Mouse (Mus musculus) heart, adult 18-20 months (tissue): ENCODE data around the gene Pde2a. TPM values are rescaled to one million over a fixed set of nuclear protein-coding genes. Genes with fewer than 3 reads are reported as not detected.

Experiments
- DNase-seq, 2 experiments: peaks; one replicate each; pipeline ENCODE4 v3.0.0; 2021 to 2022; ENCODE audit warnings: mixed read lengths in 1 of 2
- long read RNA-seq, 2 experiments: library from polyadenylated mRNA; stranded (forward); transcript quantifications; one replicate each; pipeline ENCODE4 v2.0.0; 2021
- total RNA-seq, 2 experiments: library from RNA; stranded (reverse); gene quantifications; 2 replicates each; pipeline ENCODE4 v1.2.3; 2021

Pde2a gene
- 10 to 100 TPM; 43.4 to 49.6 TPM for total RNA-seq
- long read RNA-seq, experiment 1, partial matches to known transcripts: 46 of 58 reads
- long read RNA-seq, experiment 1, other reads (novel, unspliced or antisense): 12 of 58 reads
- long read RNA-seq, experiment 2, partial matches to known transcripts: 11 of 16 reads
- long read RNA-seq, experiment 2, other reads (novel, unspliced or antisense): 5 of 16 reads

GRCm38 (mm10) chr7:101421529-101421928, at the start of gene Pde2a:
TSS of gene Pde2a (plus strand) at chr7:101421691.
- DNase-seq: no peak

GRCm38 (mm10) chr7:101373082-101373481, 48.4 kb upstream of the Pde2a start:
- no peak for DNase-seq

GRCm38 (mm10) chr7:101374155-101374554, 47.3 kb upstream of the Pde2a start:
- DNase-seq: peak; percentile 37 to 62

- DNase-seq: no peak
These were observed 44.7 kb upstream of the Pde2a start for GRCm38 (mm10) chr7:101376701-101377340.

GRCm38 (mm10) chr7:101377741-101378262, 43.7 kb upstream of the Pde2a start:
- DNase-seq: peak; percentile 88 to 91

GRCm38 (mm10) chr7:101378285-101378684, 43.2 kb upstream of the Pde2a start:
- DNase-seq: peak in 1 of 2 experiments; percentile 54

GRCm38 (mm10) chr7:101378796-101379465, 42.6 kb upstream of the Pde2a start:
- DNase-seq: peak in 1 of 2 experiments; percentile 43

GRCm38 (mm10) chr7:101379732-101380131, 41.8 kb upstream of the Pde2a start:
- peak in 1 of 2 experiments; percentile 55 for DNase-seq

GRCm38 (mm10) chr7:101381512-101381911, 40.0 kb upstream of the Pde2a start:
- no peak for DNase-seq

- DNase-seq: peak; percentile 60 to 78
These were observed 39.1 kb upstream of the Pde2a start for GRCm38 (mm10) chr7:101382378-101382777.

- peak; percentile 39 to 75 for DNase-seq
These were observed 37.7 kb upstream of the Pde2a start for GRCm38 (mm10) chr7:101383756-101384155.

GRCm38 (mm10) chr7:101384931-101385330, 36.6 kb upstream of the Pde2a start:
- DNase-seq: peak in 1 of 2 experiments; percentile 25

- DNase-seq: peak; percentile 46 to 61
These were observed 36.2 kb upstream of the Pde2a start for GRCm38 (mm10) chr7:101385331-101385733.

- no peak for DNase-seq
These were observed 35.5 kb upstream of the Pde2a start for GRCm38 (mm10) chr7:101385866-101386452.

- DNase-seq: no peak
These were observed 32.2 kb upstream of the Pde2a start for GRCm38 (mm10) chr7:101389256-101389655.

GRCm38 (mm10) chr7:101391909-101392479, 29.5 kb upstream of the Pde2a start:
- no peak for DNase-seq

- DNase-seq: no peak
These were observed 28.5 kb upstream of the Pde2a start for GRCm38 (mm10) chr7:101393015-101393414.

GRCm38 (mm10) chr7:101393694-101394504, 27.6 kb upstream of the Pde2a start:
- peak; percentile 82 to 91 for DNase-seq

- no peak for DNase-seq
These were observed 26.9 kb upstream of the Pde2a start for GRCm38 (mm10) chr7:101394569-101394968.

- DNase-seq: peak; percentile 40 to 58
These were observed 26.0 kb upstream of the Pde2a start for GRCm38 (mm10) chr7:101395471-101395870.

GRCm38 (mm10) chr7:101397175-101397574, 24.3 kb upstream of the Pde2a start:
- DNase-seq: no peak
